ENCODE assay signal across 25 mouse cellular contexts in the genomic region with DNA sequence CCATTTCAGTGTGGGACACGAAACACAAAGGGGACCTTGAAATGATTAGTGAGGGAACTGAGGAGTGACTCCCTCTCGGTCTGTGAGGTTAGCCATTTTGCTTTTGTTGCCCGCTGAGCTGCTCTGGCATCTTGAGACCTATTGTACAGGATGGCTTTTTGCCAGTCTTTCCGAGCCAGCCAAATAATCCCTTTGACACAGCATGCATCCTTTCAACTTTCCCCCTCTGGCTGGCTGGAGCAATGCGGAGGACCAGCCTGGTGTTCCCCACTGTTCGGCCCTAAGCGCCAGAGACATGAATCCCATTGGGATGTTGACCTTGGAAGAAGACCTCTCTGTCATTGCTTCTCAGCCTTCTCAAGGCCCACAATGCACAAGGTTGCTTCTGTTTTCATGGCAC. TPM values are rescaled to one million over a fixed set of nuclear protein-coding genes. Genes with fewer than 3 reads are reported as not detected.
DNase-seq lines count a peak whose midpoint lies in the region; ATAC-seq and TF ChIP-seq lines count a peak whose summit lies in the region.
"Had no signal": no experiment of that assay in that cellular context is flagged by ENCODE, and none has a peak within 500 bp of the region (broad histone marks: within the 10 kb centered on the region; RNA-seq: fewer than 3 reads in every experiment).

No protein-coding gene starts in this region.

- H3K27me3 ChIP-seq in forebrain, postnatal 0 days (ENCODE audit: insufficient read depth, low read length), result no peaks in the 10 kb centered on the region
- H3K27me3 ChIP-seq in forebrain, embryonic 15.5 days, result no peaks in the 10 kb centered on the region
- H3K27me3 ChIP-seq in midbrain, embryonic 13.5 days, result peaks cover 4% of the 10 kb centered on the region; the same call in 1 of the 2 replicates
- H3K27me3 ChIP-seq in midbrain, embryonic 10.5 days (ENCODE audit: low read depth, poor library complexity, severe bottlenecking), result no peaks in the 10 kb centered on the region

- no peak for ATAC-seq in forebrain, postnatal 0 days
- ATAC-seq in forebrain, embryonic 15.5 days (replicated peaks), result no peak
- ATAC-seq in midbrain, embryonic 13.5 days, result peak; percentile 76; the same call in 1 of the 2 replicates
- no peak for ATAC-seq in megakaryocyte, adult 5-6 weeks (ENCODE audit: poor library complexity, severe bottlenecking)
- ATAC-seq: CD4-positive, CD25-positive, alpha-beta regulatory T cell, adult 4 months; lung, postnatal 0 days had no signal

- no peak overlapping the region for H3K9ac ChIP-seq in forebrain, postnatal 0 days
- no peak overlapping the region for H3K9ac ChIP-seq in forebrain, embryonic 15.5 days (replicated peaks)
- no peak overlapping the region for H3K9ac ChIP-seq in midbrain, embryonic 13.5 days (replicated peaks)

- DNase-seq in adrenal gland, postnatal 14 days, result peak; percentile 17
- no peak for DNase-seq in adrenal gland, adult 8-10 months
- peak; percentile 43 for DNase-seq in forebrain, postnatal 0 days
- DNase-seq in midbrain, embryonic 10.5 days (ENCODE audit: low spot score), result no peak
- DNase-seq: cerebellum, adult 9-11 months; heart, postnatal 10 days; kidney, adult 18-20 months; kidney, postnatal 14 days; liver; thymus, postnatal 25 days had no signal

- no peaks in the 10 kb centered on the region for H3K36me3 ChIP-seq in forebrain, postnatal 0 days (ENCODE audit: insufficient read depth)
- H3K36me3 ChIP-seq in forebrain, embryonic 15.5 days, result no peaks in the 10 kb centered on the region
- no peaks in the 10 kb centered on the region for H3K36me3 ChIP-seq in midbrain, embryonic 13.5 days
- H3K36me3 ChIP-seq in midbrain, embryonic 10.5 days, result no peaks in the 10 kb centered on the region

- H3K4me1 ChIP-seq in forebrain, postnatal 0 days (ENCODE audit: insufficient read depth), result no peaks in the 10 kb centered on the region
- peaks cover 8% of the 10 kb centered on the region; the same call in 1 of the 2 replicates for H3K4me1 ChIP-seq in forebrain, embryonic 15.5 days
- peaks cover 24% of the 10 kb centered on the region for H3K4me1 ChIP-seq in midbrain, embryonic 13.5 days (replicated peaks)
- peaks cover 25% of the 10 kb centered on the region for H3K4me1 ChIP-seq in midbrain, embryonic 10.5 days

- 21% methylated on average over 7 of the region's 7 CpGs for WGBS in forebrain, postnatal 0 days
- 16% methylated on average over 7 of the region's 7 CpGs for WGBS in forebrain, embryonic 15.5 days
- WGBS in midbrain, embryonic 13.5 days, result 26% methylated on average over 7 of the region's 7 CpGs
- 58% methylated on average over 7 of the region's 7 CpGs for WGBS in midbrain, embryonic 10.5 days

- no peak overlapping the region for H3K4me3 ChIP-seq in forebrain, postnatal 0 days (ENCODE audit: low read depth, low read length)
- no peak overlapping the region for H3K4me3 ChIP-seq in forebrain, embryonic 15.5 days
- H3K4me3 ChIP-seq in midbrain, embryonic 13.5 days (replicated peaks), result no peak overlapping the region
- no peak overlapping the region for H3K4me3 ChIP-seq in midbrain, embryonic 10.5 days

- no peak for TF ChIP-seq CTCF in forebrain, postnatal 0 days (IDR thresholded peaks at IDR 0.05; ENCODE audit: low read depth)

- H3K9me3 ChIP-seq in forebrain, postnatal 0 days (ENCODE audit: low read length), result no peaks in the 10 kb centered on the region
- no peaks in the 10 kb centered on the region for H3K9me3 ChIP-seq in forebrain, embryonic 15.5 days
- no peaks in the 10 kb centered on the region for H3K9me3 ChIP-seq in midbrain, embryonic 13.5 days
- H3K9me3 ChIP-seq in midbrain, embryonic 10.5 days (replicated peaks), result no peaks in the 10 kb centered on the region

- H3K4me2 ChIP-seq in forebrain, postnatal 0 days (ENCODE audit: low read depth), result no peak overlapping the region
- no peak overlapping the region for H3K4me2 ChIP-seq in forebrain, embryonic 15.5 days (replicated peaks)
- no peak overlapping the region for H3K4me2 ChIP-seq in midbrain, embryonic 13.5 days (replicated peaks)
- H3K4me2 ChIP-seq: heart, embryonic 11.5 days had no signal

- H3K27ac ChIP-seq in forebrain, postnatal 0 days (ENCODE audit: low read depth, low read length), result no peak overlapping the region
- H3K27ac ChIP-seq in forebrain, embryonic 15.5 days (replicated peaks), result no peak overlapping the region
- no peak overlapping the region for H3K27ac ChIP-seq in midbrain, embryonic 13.5 days
- no peak overlapping the region; the same call in 1 of the 2 replicates for H3K27ac ChIP-seq in midbrain, embryonic 10.5 days (replicated peaks)

RNA-seq across cellular contexts. Expression of gene 9630041A04Rik, which starts 37.7 kb away (rescaled TPM):
- total RNA-seq in adrenal gland, postnatal 14 days (2021), result not detected in 2 replicates
- total RNA-seq in adrenal gland, adult 8-10 months (2022), result not detected
- not detected in 2 replicates for total RNA-seq in forebrain, postnatal 0 days (2014; rRNA removed)
- 0.29 TPM in 1 of 2 replicates, not detected in the other for polyA plus RNA-seq in forebrain, postnatal 0 days (2015; fragmentation: Nextera tagmentation; extraction: Ambion mirVana)
- 0.60 TPM in 1 of 2 replicates, not detected in the other for polyA plus RNA-seq in forebrain, embryonic 15.5 days (2015; fragmentation: Nextera tagmentation; extraction: Ambion mirVana)
- 0.94 and 1.1 TPM in 2 replicates for polyA plus RNA-seq in midbrain, embryonic 13.5 days (2015; fragmentation: Nextera tagmentation; extraction: Ambion mirVana)
- 0.19 TPM in 1 of 2 replicates, not detected in the other for polyA plus RNA-seq in midbrain, embryonic 10.5 days (2016; fragmentation: Nextera tagmentation; extraction: Ambion mirVana)
- total RNA-seq in megakaryocyte, adult 5-6 weeks (2015), result not detected in 2 replicates
- total RNA-seq in megakaryocyte, adult 5-6 weeks (2017), result not detected in 2 replicates
- total RNA-seq: ES-E14; gastrocnemius, adult 8-10 months; granulocyte monocyte progenitor cell, adult 5-6 weeks; heart, postnatal 10 days; layer of hippocampus, adult 8-10 months; left cerebral cortex, postnatal 36 days; monocyte, adult 5-6 weeks had no signal
- polyA plus RNA-seq: CD4-positive, CD25-positive, alpha-beta regulatory T cell, adult 4 months; heart, embryonic 11.5 days; liver, embryonic 16.5 days; lung, postnatal 0 days; neural tube, embryonic 11.5 days; testis, adult 2 months had no signal

Comparison
In these comparisons a context has a peak if more than half of its experiments do, and no peak if none do; other contexts are left out.
1. DNase-seq: peak in adrenal gland, postnatal 14 days (single experiment) and forebrain, postnatal 0 days (single experiment); none in adrenal gland, adult 8-10 months (single experiment) and midbrain, embryonic 10.5 days (single experiment).